Mouse (Mus musculus): ENCODE results near the gene P3h3. TPM values are rescaled to one million over a fixed set of nuclear protein-coding genes. Genes with fewer than 3 reads are reported as not detected.
"Not testable (repeated sequence)": the region's sequence is repeated elsewhere in the genome, so short reads cannot be mapped to it uniquely, and the experiment has no call there.

The P3h3 gene
- polyA plus RNA-seq, 1 experiment from 2014 or later: 16.8 TPM

- Histone ChIP-seq H3K36me3 (ENCODE audit: control insufficient read depth, insufficient read depth) (no peaks in the 10 kb centered on the region), H3K9me3 (ENCODE audit: control insufficient read depth, low read length) (no peaks in the 10 kb centered on the region), H3K27me3 (replicated peaks; ENCODE audit: control insufficient read depth, insufficient read depth, low read length) (no peaks in the 10 kb centered on the region), H3K4me2 (ENCODE audit: low read length) (no peak overlapping the region), H3K4me1 (replicated peaks; ENCODE audit: control insufficient read depth, insufficient read depth, low read length) (no peaks in the 10 kb centered on the region), H3K9ac (replicated peaks; ENCODE audit: low read depth, low read length) (peak overlapping the region; percentile 25; the same call in 1 of the 2 replicates), H3K4me3 (replicated peaks; ENCODE audit: low read length) (no peak overlapping the region), H3K27ac (ENCODE audit: low read length) (no peak overlapping the region)
- 14% methylated on average over 8 of the region's 8 CpGs for WGBS
- ATAC-seq: 0 out of 2 replicates have a peak, but pooled peaks have one; percentile 5
Observed at GRCm38 (mm10) chr6:124839805-124840204, 17.7 kb downstream of the P3h3 start.

- no peak overlapping the region for H3K4me2 ChIP-seq (ENCODE audit: low read length)
- no peak overlapping the region for H3K27ac ChIP-seq (ENCODE audit: low read length)
- no peaks in the 10 kb centered on the region for H3K27me3 ChIP-seq (replicated peaks; ENCODE audit: control insufficient read depth, insufficient read depth, low read length)
- 84% methylated on average over 7 of the region's 7 CpGs for WGBS
- peaks cover 3% of the 10 kb centered on the region; the same call in 1 of the 2 replicates for H3K4me1 ChIP-seq (replicated peaks; ENCODE audit: control insufficient read depth, insufficient read depth, low read length)
- no peak for ATAC-seq
- H3K36me3 ChIP-seq (ENCODE audit: control insufficient read depth, insufficient read depth): no peaks in the 10 kb centered on the region
- H3K9ac ChIP-seq (replicated peaks; ENCODE audit: low read depth, low read length): no peak overlapping the region
- no peaks in the 10 kb centered on the region for H3K9me3 ChIP-seq (ENCODE audit: control insufficient read depth, low read length)
- no peak overlapping the region for H3K4me3 ChIP-seq (replicated peaks; ENCODE audit: low read length)
Observed at GRCm38 (mm10) chr6:124836411-124836810, 21.1 kb downstream of the P3h3 start.

GRCm38 (mm10) chr6:124835531-124835930 is 22.0 kb downstream of the P3h3 start:
- no peaks in the 10 kb centered on the region for H3K27me3 ChIP-seq (replicated peaks; ENCODE audit: control insufficient read depth, insufficient read depth, low read length)
- no peaks in the 10 kb centered on the region for H3K36me3 ChIP-seq (ENCODE audit: control insufficient read depth, insufficient read depth)
- H3K9me3 ChIP-seq (ENCODE audit: control insufficient read depth, low read length): no peaks in the 10 kb centered on the region
- H3K27ac ChIP-seq (ENCODE audit: low read length): no peak overlapping the region
- H3K4me1 ChIP-seq (replicated peaks; ENCODE audit: control insufficient read depth, insufficient read depth, low read length): peaks cover 10% of the 10 kb centered on the region
- WGBS: 72% methylated on average over 10 of the region's 10 CpGs
- no peak overlapping the region for H3K9ac ChIP-seq (replicated peaks; ENCODE audit: low read depth, low read length)
- no peak overlapping the region for H3K4me2 ChIP-seq (ENCODE audit: low read length)
- no peak for ATAC-seq
- H3K4me3 ChIP-seq (replicated peaks; ENCODE audit: low read length): no peak overlapping the region

- no peak overlapping the region for H3K4me3 ChIP-seq (replicated peaks; ENCODE audit: low read length)
- no peak overlapping the region for H3K9ac ChIP-seq (replicated peaks; ENCODE audit: low read depth, low read length)
- no peaks in the 10 kb centered on the region for H3K36me3 ChIP-seq (ENCODE audit: control insufficient read depth, insufficient read depth)
- no peaks in the 10 kb centered on the region for H3K27me3 ChIP-seq (replicated peaks; ENCODE audit: control insufficient read depth, insufficient read depth, low read length)
- peaks cover 14% of the 10 kb centered on the region for H3K4me1 ChIP-seq (replicated peaks; ENCODE audit: control insufficient read depth, insufficient read depth, low read length)
- ATAC-seq: no peak
- WGBS: 84% methylated on average over 6 of the region's 6 CpGs
- H3K4me2 ChIP-seq (ENCODE audit: low read length): no peak overlapping the region
- no peak overlapping the region for H3K27ac ChIP-seq (ENCODE audit: low read length)
- H3K9me3 ChIP-seq (ENCODE audit: control insufficient read depth, low read length): no peaks in the 10 kb centered on the region
Observed at GRCm38 (mm10) chr6:124834512-124835081, 23.0 kb downstream of the P3h3 start.

- Histone ChIP-seq H3K27ac (ENCODE audit: low read length) (no peak overlapping the region), H3K4me3 (replicated peaks; ENCODE audit: low read length) (no peak overlapping the region), H3K36me3 (ENCODE audit: control insufficient read depth, insufficient read depth) (no peaks in the 10 kb centered on the region), H3K4me2 (ENCODE audit: low read length) (no peak overlapping the region), H3K9me3 (ENCODE audit: control insufficient read depth, low read length) (no peaks in the 10 kb centered on the region), H3K9ac (replicated peaks; ENCODE audit: low read depth, low read length) (no peak overlapping the region), H3K4me1 (replicated peaks; ENCODE audit: control insufficient read depth, insufficient read depth, low read length) (peaks cover 25% of the 10 kb centered on the region), H3K27me3 (replicated peaks; ENCODE audit: control insufficient read depth, insufficient read depth, low read length) (no peaks in the 10 kb centered on the region)
- 87% methylated on average over 8 of the region's 8 CpGs for WGBS
- no peak for ATAC-seq
Observed at GRCm38 (mm10) chr6:124831649-124832048, 25.9 kb downstream of the P3h3 start.

- not testable (repeated sequence) for H3K36me3 ChIP-seq (ENCODE audit: control insufficient read depth, insufficient read depth); H3K9ac ChIP-seq (replicated peaks; ENCODE audit: low read depth, low read length); H3K4me3 ChIP-seq (replicated peaks; ENCODE audit: low read length); H3K27ac ChIP-seq (ENCODE audit: low read length); ATAC-seq; H3K27me3 ChIP-seq (replicated peaks; ENCODE audit: control insufficient read depth, insufficient read depth, low read length); H3K9me3 ChIP-seq (ENCODE audit: control insufficient read depth, low read length)
- H3K4me1 ChIP-seq (replicated peaks; ENCODE audit: control insufficient read depth, insufficient read depth, low read length): peaks cover 25% of the 10 kb centered on the region
- H3K4me2 ChIP-seq (ENCODE audit: low read length): peak overlapping the region; percentile 58
- WGBS: 96% methylated on average over 4 of the region's 4 CpGs
Observed at GRCm38 (mm10) chr6:124831199-124831598, 26.4 kb downstream of the P3h3 start.

GRCm38 (mm10) chr6:124829799-124830700 is 27.5 kb downstream of the P3h3 start:
- Histone ChIP-seq H3K4me1 (replicated peaks; ENCODE audit: control insufficient read depth, insufficient read depth, low read length) (peaks cover 25% of the 10 kb centered on the region), H3K4me2 (ENCODE audit: low read length) (peak overlapping the region; percentile 58), H3K27ac (ENCODE audit: low read length) (peak overlapping the region; percentile 90), H3K36me3 (ENCODE audit: control insufficient read depth, insufficient read depth) (no peaks in the 10 kb centered on the region; the same call in 1 of the 2 replicates), H3K9ac (replicated peaks; ENCODE audit: low read depth, low read length) (peak overlapping the region; percentile 57), H3K27me3 (replicated peaks; ENCODE audit: control insufficient read depth, insufficient read depth, low read length) (no peaks in the 10 kb centered on the region), H3K4me3 (replicated peaks; ENCODE audit: low read length) (peak overlapping the region; percentile 75), H3K9me3 (ENCODE audit: control insufficient read depth, low read length) (no peaks in the 10 kb centered on the region)
- peak; percentile 85 for ATAC-seq
- WGBS: under 1% methylated on average over 38 of the region's 38 CpGs

GRCm38 (mm10) chr6:124828868-124829798 is 28.4 kb downstream of the P3h3 start, which contains the start of the genes Usp5 and Cdca3:
Usp5 (minus strand) TSS chr6:124829484.
Cdca3 (plus strand) TSS chr6:124829547.
- peaks cover 7% of the 10 kb centered on the region for H3K36me3 ChIP-seq (ENCODE audit: control insufficient read depth, insufficient read depth)
- peak within 1 kb of the TSS; percentile 90 for H3K27ac ChIP-seq (ENCODE audit: low read length)
- H3K4me1 ChIP-seq (replicated peaks; ENCODE audit: control insufficient read depth, insufficient read depth, low read length): peaks cover 25% of the 10 kb centered on the region
- H3K27me3 ChIP-seq (replicated peaks; ENCODE audit: control insufficient read depth, insufficient read depth, low read length): no peaks in the 10 kb centered on the region
- peak within 1 kb of the TSS; percentile 75 for H3K4me3 ChIP-seq (replicated peaks; ENCODE audit: low read length)
- WGBS: under 1% methylated on average over 55 of the region's 55 CpGs
- H3K9ac ChIP-seq (replicated peaks; ENCODE audit: low read depth, low read length): peak within 1 kb of the TSS; percentile 77
- ATAC-seq: peak; percentile 93
- H3K4me2 ChIP-seq (ENCODE audit: low read length): peak within 1 kb of the TSS; percentile 81
- no peaks in the 10 kb centered on the region for H3K9me3 ChIP-seq (ENCODE audit: control insufficient read depth, low read length)
